Mouse (Mus musculus) neutrophil, adult 65 days (primary cell): ENCODE measurements around the gene Tmem120a. TPM values are rescaled to one million over a fixed set of nuclear protein-coding genes. Genes with fewer than 3 reads are reported as not detected.

Experiments
- total RNA-seq: library from RNA; stranded (reverse); gene quantifications from 2 replicates; pipeline ENCODE4 v1.2.4, GENCODE M21; 2023

Tmem120a gene
- 38.9 and 44.9 TPM in 2 replicates for total RNA-seq

GRCm38 (mm10) chr5:135743741-135744609, at the start of gene Tmem120a:
Gene Tmem120a (minus strand): TSS chr5:135744448.

DNA sequence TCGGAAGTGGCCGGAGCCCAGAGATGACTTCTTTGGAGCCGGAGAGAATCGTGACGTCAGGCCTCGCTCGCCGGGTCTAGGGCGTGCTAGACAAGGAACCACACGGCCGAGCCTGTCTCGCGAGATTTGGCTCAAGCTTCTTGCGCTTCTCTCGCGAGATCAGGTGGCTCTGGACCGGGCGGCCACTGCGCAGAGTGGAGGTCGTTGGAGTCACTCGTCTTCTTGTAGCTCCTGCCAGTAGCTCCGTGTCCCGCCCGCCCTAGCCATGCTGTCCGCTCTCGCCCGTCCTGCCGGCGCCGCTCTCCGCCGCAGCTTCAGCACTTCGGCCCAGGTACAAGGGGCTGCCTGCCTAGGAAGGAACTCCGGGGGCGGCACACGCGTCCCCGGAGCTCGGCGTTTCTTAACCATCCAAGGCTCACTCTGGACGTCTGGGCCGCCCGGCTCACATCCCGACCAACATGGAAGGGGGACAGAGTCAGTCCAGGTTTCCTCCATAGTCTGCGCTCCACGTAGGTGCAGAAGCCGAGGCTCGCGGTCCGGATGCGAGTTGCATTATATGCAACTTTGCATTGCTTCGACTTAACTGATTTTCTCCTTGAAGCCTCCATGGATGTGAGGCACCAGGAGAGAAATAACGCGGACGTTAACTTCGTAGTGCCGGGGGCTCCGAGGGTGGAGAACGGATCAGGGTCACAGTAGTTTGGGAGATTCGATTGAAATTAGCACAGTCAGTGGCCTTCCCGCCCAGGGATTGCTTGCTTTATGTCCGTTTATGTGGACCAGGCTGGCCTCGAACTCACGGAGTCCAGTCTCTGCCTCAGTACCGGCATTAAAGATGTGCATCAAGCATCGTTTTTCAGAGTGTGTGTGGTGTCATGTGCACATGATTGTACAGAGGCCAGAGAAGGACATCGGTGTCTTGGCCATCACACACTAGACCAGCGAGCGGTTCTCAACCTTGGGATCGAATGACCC, 34.5 kb upstream of the Tmem120a start, which contains the start of gene Mdh2:
Gene Mdh2, plus strand, starts transcription at position 10 of the 975 bp plus-strand sequence.

GRCm38 (mm10) chr5:135777796-135778470, 33.7 kb upstream of the Tmem120a start, which contains the start of gene Styxl1:
Gene Styxl1 (minus strand): TSS chr5:135778385.

Other genes with a start within 250 kb of the Tmem120a start
- gene Hip1, start 199.3 kb downstream of the Tmem120a start, total RNA-seq, result 33.5 and 37.3 TPM in 2 replicates
- gene Ccl26, start 180.9 kb downstream of the Tmem120a start, total RNA-seq, result not detected in 2 replicates
- 0.32 TPM in 1 of 2 replicates, not detected in the other for gene Ccl24, start 171.4 kb downstream of the Tmem120a start, total RNA-seq
- gene Rhbdd2, start 111.8 kb downstream of the Tmem120a start, total RNA-seq, result 4.6 and 6.9 TPM in 2 replicates
- 122 and 139 TPM in 2 replicates for gene Por, start 74.4 kb downstream of the Tmem120a start, total RNA-seq
- gene Styxl1, start 33.9 kb upstream of the Tmem120a start, total RNA-seq, result 0.60 TPM in 1 of 2 replicates, not detected in the other
- 205 and 300 TPM in 2 replicates for gene Mdh2, start 34.0 kb upstream of the Tmem120a start, total RNA-seq
- gene Srrm3, start 62.4 kb upstream of the Tmem120a start, total RNA-seq, result 0.86 TPM in 1 of 2 replicates, not detected in the other
- not detected in 2 replicates for gene Hspb1, start 143.5 kb upstream of the Tmem120a start, total RNA-seq
- gene Ywhag, start 190.2 kb upstream of the Tmem120a start, total RNA-seq, result 96.6 and 115 TPM in 2 replicates
- gene Ssc4d, start 230.1 kb upstream of the Tmem120a start, total RNA-seq, result 3.9 and 6.1 TPM in 2 replicates
- not detected in 2 replicates for gene Zp3, start 235.7 kb upstream of the Tmem120a start, total RNA-seq